Mouse (Mus musculus): ENCODE data around the gene Irs2. TPM values are rescaled to one million over a fixed set of nuclear protein-coding genes. Genes with fewer than 3 reads are reported as not detected.

The Irs2 gene
- total RNA-seq, 2 experiments from 2014 or later: 7.9 to 12.3 TPM

DNA sequence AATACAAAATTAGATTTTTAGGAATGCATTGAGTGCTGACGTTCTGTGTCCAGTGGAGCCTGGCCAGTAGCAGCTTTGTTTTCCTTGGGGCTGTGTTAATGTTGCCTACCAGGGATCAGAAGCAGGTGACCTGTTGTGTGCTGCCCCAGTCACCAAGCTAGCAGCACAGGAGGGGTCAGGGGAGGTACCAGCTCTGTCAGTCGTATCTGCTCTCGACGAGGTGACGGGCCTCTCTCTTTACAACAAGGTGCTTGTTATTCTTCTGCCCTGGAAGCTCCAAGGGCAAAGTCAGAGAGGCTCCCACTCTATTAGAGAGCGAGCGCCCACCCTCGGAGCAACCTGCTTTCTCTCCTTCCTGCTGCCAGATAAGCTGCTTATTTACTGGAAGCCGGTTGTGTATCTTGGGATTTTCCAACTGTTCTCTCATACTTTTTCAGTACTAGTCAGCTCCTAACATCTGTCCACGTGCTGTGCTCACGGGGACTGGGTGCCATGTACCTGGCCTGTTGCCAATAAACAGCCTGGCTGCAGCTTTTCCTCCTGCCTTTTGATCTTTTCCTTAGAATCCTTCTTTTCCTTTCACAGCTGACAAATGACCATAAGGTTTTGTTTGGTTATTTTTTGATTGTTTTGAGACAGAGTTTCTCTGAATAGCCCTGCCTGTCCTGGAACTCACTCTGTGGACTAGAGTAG is 2.8 kb upstream of the Irs2 start:
- intact Hi-C loops (cut with DNase I; ENCODE audit: low total_unique reads): no loop called here
- no peak for DNase-seq

DNA sequence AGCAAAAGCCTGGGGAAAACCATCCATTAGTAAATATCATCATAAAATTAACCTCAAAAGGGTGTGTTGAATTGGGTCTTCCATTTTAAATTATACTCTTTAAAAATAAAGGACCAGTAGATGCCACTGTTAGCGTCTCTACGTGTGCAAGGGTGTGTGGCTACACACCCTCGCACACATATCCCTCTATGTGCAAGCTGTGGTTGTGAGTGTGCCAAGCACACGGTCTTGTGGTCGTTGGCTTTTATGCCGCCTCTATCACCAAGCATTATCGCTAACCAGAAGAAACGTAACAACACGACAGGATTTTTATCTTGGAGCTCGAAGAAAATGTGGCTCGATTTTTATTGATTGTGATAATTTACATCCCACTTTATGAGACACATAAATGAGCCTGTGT is 2.1 kb upstream of the Irs2 start:
- intact Hi-C loops (cut with DNase I; ENCODE audit: low total_unique reads): no loop called here
- DNase-seq: no peak

DNA sequence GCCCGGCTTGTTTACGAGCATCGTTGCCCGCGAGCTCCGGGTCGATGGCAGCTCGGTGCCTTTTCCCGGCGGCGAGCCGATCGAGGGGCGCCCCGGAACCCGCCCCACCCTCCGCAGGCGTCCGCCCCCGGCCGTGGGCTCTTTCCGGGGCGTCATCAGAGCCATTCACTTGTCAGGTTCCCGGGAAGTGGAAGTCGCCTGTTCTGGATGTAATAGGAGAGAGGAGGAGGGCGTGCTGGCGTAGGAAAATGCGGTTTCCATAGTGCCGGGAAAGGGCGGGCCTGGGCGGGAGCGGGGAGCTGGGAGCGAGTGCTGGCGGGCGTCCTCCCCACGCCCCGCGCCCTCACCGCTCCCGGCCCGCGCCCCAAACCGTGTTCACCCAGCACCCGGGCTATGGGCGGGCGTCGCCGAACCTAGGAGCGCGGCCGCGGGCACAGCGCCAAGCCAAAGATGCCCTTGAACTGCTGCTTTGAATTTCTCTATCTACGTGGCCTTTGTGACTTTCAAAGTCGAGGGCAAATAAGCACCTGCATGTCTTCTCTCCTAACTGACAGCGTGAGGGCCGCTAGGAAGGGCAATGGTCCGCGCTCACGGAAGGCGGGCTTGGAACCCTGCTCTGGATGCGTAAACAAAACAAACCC is 1.3 kb upstream of the Irs2 start:
- intact Hi-C loops (cut with DNase I; ENCODE audit: low total_unique reads): loop anchor here (5.0 to 10.0 kb wide), 3 partner anchors 165 to 432 kb away; no protein-coding TSS in a partner anchor
- peak; percentile 69 for DNase-seq

DNA sequence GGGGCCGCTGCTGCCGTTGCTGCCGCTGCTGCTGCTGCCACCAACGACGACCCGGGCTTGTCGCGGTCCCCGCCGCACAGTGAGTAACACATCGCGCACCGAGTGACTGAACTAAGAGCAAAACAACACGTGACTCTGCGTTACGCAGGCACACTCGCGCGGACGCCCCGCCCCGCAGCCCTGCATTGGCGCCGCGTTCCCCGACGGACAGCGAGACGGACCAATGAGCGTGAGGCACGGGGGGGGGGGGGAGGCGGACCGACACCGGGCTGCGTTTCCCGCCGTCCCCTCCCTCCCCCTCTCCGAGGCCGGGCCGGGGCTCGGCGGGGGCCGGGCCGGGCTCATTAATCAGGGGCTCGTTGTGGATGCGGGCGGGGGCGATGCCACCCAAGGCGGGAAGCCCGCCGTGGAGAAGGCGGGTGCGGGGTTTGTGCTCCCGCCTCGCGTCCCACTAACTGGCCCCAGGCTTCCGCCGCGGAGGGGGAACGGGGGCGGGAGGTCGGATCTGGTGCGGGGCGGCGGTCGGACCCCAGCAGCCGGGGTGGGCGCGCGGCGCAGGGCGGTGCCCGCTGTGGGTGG is 673 bp upstream of the Irs2 start:
- peak; percentile 97 for DNase-seq
- intact Hi-C loops (cut with DNase I; ENCODE audit: low total_unique reads): loop anchor here (5.0 to 10.0 kb wide), 3 partner anchors 166 to 432 kb away; no protein-coding TSS in a partner anchor

DNA sequence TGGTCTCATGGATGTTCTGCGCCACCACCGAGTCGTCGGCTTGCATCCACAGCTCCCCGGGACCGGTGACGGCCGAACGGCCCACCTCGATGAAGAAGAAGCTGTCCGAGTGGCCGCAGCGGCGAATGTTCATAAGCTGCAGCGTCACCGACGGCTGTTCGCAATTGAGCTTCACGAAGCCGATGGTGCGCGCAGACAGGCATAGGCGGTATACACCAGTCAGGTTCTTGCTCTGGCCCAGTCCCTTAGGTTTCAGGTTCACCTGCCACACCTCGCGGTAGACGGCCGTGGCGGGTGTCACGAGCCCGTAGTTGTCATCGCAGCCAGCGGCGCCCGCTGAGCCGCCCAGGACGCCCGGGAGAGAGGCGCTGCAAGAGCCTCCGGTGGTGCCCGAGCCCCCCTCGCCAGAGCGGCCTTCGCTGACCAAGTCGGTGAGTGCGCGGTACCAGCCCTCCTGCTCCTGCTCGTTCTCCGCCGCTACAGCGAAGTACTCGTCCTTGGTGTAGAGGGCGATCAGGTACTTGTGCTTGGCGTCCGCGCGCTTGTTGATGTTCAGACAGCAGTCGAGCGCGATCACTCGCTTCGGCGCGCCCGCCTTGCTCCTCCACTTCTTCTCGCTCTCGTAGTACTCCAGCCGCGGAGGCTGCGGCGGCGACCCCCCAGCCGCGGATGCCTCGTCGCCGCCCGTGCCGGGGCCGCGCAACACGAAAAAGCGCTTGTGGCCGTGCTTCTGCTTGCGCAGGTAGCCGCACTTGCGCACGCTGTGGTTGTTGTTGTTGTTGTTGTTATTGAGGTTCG is 478 bp downstream of the Irs2 start:
- intact Hi-C loops (cut with DNase I; ENCODE audit: low total_unique reads): loop anchor here (5.0 to 10.0 kb wide), 3 partner anchors 167 to 430 kb away; no protein-coding TSS in a partner anchor
- peak; percentile 43 for DNase-seq

DNA sequence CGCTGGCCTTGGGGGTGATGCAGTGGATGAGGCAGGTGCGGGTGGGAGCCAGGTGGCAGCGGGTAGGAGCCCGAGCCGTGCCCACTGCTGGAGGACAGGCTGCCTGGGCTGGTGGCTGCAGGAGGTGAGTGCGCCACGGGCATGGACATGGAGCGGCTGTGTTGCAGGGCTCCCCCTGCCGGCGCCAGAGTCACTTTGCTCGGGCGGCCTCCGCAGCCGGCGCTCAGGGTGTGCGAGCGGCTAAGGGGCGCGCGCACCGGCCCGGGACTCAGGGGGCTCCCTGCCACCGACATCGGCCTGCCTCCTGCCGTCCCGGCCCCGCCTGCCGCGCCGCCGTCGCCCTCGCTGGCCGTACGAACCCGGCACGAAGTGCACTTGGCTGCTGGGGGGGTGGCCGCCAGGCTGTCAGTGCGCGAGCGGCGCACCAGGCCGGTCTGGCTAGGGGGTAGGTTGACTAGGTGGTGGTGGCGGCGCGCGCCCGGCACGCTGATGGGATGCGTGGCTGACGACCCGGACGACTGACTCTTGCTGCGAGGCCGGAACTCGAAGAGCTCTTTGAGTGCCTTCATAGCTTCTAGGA is 1.2 kb downstream of the Irs2 start:
- intact Hi-C loops (cut with DNase I; ENCODE audit: low total_unique reads): loop anchor here (5.0 to 10.0 kb wide), 3 partner anchors 168 to 430 kb away; no protein-coding TSS in a partner anchor
- DNase-seq: peak; percentile 90

DNA sequence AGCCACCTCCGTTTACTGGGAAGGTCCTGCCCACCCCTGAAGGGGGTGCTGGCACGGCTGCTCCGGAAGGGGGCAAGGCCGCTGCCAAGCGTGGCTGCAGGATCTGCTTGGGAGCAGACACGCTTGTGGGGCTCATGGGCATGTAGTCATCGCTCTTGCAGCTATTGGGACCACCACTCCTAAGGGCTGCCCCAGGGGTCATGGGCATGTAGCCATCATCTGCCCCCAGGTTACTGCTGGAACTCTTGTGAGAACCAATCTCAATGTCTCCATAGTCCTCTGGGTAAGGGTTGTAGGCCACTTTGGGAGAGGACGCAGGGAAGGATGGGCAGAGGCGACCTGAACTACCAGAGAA is 2.0 kb downstream of the Irs2 start:
- DNase-seq: no peak
- intact Hi-C loops (cut with DNase I; ENCODE audit: low total_unique reads): loop anchor here (5.0 to 10.0 kb wide), 3 partner anchors 169 to 429 kb away; no protein-coding TSS in a partner anchor

DNA sequence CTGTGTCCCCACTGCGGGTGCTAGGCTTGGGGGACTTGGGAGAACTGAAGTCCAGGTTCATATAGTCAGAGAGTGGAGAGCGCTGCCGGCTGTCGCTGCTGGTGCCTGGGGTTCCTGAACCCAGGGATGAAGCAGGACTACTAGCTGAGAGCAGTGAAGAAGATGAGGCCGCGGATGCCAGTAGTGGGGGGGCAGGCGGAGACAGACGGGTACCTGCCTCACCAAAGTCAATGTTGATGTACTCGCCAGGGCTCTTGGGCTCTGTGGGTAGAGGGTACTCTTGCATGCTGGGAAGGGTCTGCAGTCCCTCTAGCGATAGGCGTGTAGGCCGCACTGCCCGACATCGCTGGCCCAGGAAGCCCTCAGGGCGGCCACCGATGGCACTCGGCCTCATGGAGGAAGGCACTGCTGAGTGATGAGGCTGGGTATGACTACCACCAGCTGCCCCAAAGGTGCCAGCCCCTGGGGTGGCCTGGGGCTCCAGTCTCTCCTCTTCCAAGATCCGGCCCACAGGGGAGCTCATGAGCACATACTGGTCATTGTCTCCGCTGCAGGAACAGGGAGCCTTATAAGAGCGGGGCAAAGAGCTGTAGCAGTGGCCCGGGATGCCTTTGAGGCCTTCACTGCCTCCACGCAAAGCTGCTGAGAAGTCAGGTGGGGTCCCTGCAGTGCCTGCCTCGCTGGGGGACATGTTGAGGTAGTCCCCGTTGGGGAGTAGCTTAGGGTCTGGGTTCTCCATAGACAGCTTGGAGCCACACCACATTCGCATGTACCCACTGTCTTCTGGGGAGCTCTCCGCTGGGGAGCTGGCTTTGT is 2.6 kb downstream of the Irs2 start:
- DNase-seq: no peak
- intact Hi-C loops (cut with DNase I; ENCODE audit: low total_unique reads): loop anchor here (5.0 to 10.0 kb wide), 3 partner anchors 169 to 428 kb away; no protein-coding TSS in a partner anchor

DNA sequence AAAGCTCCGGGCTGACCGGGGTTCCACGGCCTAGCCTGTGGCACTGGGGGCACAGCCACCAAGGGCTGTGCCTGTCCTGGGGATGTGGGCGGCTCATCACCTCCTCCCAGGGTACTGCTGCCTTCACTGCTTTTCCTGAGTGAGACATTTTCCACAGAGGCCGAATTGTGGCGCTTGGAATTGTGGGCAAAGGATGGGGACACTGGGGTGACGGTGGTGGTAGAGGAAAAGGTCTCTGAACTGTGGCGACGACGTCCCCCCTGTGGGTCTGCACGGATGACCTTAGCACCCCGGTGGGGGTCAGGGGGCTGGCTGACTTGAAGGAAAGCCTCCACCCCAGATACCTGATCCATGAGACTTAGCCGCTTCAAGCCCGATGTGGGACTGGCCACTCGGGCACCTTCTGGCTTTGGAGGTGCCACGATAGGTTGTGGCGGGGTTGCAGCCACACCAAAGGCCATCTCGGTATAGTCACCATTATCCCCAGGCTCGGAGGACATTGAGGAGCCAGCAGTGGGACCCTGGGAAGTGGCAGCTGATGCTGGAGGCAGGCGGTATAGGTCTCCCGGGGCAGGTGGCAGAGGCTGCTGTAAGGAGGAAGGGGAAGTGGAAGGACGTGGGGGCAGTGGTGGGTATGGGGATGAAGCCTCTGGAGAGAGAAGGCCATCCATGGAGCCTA is 3.3 kb downstream of the Irs2 start:
- intact Hi-C loops (cut with DNase I; ENCODE audit: low total_unique reads): loop anchor here (5.0 to 10.0 kb wide), 3 partner anchors 170 to 428 kb away; no protein-coding TSS in a partner anchor
- DNase-seq: no peak

DNA sequence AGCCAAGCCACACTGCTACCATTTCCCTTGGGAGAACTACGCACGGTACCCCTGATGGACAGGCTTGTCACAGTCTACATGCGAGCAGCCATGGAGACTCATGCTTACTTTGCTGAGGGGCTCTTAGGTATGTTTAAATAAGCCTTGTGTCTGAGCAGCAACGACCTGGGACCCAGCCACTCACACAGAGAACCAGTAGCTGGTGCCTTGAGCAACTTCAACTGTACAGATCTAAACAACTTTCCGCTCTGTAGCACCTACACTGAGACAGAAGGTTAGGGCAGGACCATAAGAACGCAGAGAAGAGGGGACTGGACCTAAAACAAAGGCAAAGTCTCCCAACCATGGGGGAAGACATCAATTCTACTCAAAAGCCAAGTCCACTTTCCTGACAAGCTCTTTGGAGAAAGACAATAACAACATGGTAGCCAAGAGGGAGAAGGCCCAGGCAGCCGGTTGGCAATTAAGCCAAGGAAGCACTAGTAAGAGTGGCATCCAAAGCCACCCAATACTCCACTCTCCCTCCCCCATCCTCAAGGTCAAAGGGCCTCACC is 4.3 kb downstream of the Irs2 start:
- intact Hi-C loops (cut with DNase I; ENCODE audit: low total_unique reads): loop anchor here (10.0 kb wide), 2 partner anchors 169 to 171 kb away; no protein-coding TSS in a partner anchor
- DNase-seq: no peak

DNA sequence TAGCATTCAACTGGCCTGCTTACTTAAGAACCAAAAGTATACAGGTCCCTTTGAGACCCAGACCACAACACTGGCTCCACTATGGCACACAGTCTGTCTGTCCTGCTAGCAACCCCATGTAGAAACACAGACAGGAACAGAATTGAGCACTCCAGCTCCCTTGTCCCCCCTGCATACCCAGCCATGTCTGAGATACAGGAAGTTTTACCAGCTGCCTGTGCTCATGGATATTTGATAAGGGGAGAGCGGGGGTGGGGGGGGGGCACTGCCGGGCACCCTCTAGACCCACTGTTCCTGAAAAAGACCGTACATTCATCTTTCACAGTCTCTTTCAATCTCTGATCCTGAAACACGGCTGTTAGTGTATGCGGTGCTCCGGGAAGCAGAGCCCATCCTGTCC is 5.0 kb downstream of the Irs2 start:
- intact Hi-C loops (cut with DNase I; ENCODE audit: low total_unique reads): loop anchor here (10.0 kb wide), 2 partner anchors 168 to 172 kb away; no protein-coding TSS in a partner anchor
- DNase-seq: no peak

DNA sequence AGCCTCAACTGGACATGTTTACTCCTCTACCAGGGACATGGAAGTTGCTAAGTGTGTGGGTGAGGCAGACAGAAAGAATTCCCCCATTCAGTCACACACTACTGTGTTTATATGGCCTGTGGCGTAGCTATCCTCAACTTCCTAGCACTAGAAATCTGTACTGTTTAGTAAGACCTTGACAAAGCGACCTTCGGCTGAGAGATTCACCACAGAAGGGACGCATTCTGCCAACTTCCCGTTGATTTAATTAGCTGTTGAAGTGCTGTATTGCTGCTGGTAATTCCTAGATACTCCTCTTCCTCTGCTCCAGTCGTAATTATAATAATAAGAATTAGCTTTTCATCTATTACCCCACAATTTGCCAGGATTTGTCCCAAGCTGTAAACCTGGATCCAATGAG is 5.4 kb downstream of the Irs2 start:
- intact Hi-C loops (cut with DNase I; ENCODE audit: low total_unique reads): loop anchor here (10.0 kb wide), 2 partner anchors 168 to 172 kb away; no protein-coding TSS in a partner anchor
- no peak for DNase-seq

DNA sequence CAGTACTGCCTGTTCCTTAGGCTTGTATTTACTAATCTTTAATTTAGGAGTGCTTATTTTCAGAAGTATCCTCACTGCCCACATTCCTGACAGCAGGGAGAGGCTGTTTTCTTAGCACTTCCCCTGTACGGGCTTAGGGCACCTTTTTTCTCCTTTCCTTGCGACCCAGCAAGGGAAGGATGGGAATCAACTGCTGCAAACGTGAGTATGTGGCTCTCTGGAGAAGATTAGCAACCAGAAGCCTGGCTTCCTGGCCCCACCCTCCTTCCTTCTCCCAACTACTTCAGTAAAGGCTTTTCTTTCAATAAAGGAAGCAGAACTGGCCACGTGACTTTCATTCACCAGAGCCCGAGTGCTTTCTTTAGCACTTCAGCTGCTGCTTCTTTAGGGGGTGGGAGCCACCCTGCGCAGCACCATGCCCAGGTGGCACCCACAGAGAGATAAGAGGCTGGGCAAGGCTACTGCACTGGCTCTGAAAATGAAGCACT is 7.2 kb downstream of the Irs2 start:
- intact Hi-C loops (cut with DNase I; ENCODE audit: low total_unique reads): loop anchor here (10.0 kb wide), 2 partner anchors 166 to 174 kb away; no protein-coding TSS in a partner anchor
- no peak for DNase-seq

DNA sequence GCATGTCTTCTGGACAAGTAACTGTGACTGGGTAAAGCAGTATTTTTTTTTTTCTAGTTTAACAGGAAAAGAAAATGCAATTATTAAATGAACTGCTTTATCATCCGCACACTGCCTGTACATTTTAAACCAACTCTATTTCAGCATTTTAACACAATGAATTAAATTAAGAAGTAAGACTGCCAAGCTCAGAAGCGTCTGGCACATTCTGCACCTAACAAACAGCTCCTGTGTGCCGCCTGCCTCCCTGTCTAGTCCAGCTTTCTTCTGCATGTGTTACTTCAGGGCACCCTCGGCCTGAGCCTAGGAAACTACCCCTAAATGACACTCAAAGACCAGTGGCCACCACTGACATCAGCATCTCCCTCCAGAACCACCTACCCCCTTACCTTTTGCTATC is 8.7 kb downstream of the Irs2 start:
- intact Hi-C loops (cut with DNase I; ENCODE audit: low total_unique reads): loop anchor here (10.0 kb wide), 1 partner anchor 115 kb away; no protein-coding TSS in a partner anchor
- no peak for DNase-seq

DNA sequence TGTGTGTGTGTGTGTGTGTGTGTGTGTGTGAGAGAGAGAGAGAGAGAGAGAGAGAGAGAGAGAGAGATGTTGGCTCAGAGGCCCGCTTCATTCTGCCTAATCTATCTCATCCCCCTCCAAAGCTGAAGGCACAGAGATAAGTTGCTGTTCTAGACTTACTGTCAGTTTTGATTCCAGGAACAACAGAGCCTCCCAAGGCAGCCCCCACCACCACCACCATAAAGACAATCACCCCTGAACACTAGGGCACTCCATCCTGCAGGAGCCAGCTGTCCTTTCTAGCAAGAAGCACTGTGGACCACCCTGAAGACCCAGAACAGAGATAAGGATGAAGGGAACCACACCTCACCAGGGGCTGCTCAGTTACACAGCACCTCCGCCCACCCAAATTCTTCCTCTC is 12.0 kb downstream of the Irs2 start:
- intact Hi-C loops (cut with DNase I; ENCODE audit: low total_unique reads): loop anchor here (10.0 kb wide), 1 partner anchor 111 kb away; no protein-coding TSS in a partner anchor
- DNase-seq: no peak

DNA sequence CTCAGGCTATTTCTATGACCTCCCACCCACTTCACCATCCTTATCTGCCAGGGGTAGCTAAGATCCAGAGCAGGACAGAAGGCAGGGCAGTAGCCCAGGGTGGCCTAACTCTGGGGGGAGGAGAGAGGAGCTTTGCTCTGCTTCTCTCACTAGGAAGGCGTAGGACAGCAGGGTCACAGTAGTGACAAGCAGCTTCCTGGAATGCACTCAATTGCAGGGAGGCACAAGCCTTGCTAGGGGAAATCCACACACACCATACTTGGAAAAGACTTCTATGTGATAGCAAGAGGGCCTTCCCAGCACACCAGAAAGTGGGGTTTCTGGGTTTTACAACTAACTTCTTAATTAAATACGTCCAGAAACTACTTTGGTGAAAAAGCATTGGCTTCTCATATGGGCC is 12.5 kb downstream of the Irs2 start:
- intact Hi-C loops (cut with DNase I; ENCODE audit: low total_unique reads): loop anchor here (10.0 kb wide), 1 partner anchor 111 kb away; no protein-coding TSS in a partner anchor
- DNase-seq: no peak

DNA sequence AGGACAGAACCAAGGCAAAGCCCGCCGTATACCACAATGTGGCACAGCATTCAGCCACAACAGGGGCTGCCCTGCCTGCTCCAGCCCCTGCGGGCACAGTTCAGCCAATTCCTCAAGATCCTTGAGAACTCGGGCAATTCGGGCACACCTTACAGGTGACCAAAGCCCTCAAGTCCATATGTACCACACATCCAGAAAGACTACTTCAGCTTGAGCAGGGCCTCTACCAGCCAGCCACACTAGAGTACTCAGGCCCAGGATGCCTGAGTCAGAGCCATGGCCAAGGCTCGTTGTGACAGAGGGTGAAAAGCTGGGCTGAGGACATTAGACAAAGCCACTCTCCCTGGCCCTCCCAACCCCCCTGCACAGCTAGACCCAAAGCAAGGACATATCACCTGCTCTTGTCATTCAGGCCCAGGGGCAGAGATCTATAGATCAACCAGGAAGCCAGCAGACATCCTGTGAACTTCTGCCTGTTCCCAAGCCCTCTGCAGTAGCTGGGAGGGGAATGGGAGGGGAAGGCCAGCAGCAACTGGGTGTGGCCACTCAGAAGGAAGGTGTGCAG is 13.8 kb downstream of the Irs2 start:
- DNase-seq: no peak
- intact Hi-C loops (cut with DNase I; ENCODE audit: low total_unique reads): loop anchor here (10.0 kb wide), 1 partner anchor 110 kb away; no protein-coding TSS in a partner anchor
